Mouse (Mus musculus): ENCODE data around the gene Ccdc88a. TPM values are rescaled to one million over a fixed set of nuclear protein-coding genes. Genes with fewer than 3 reads are reported as not detected.
A peak's percentile ranks its signal among the peaks of the same experiment; 100 is the strongest.
"Not testable (repeated sequence)": the region's sequence is repeated elsewhere in the genome, so short reads cannot be mapped to it uniquely, and the experiment has no call there.

The Ccdc88a gene
- polyA plus RNA-seq, 1 experiment from 2014 or later, result 32.0 TPM

DNA sequence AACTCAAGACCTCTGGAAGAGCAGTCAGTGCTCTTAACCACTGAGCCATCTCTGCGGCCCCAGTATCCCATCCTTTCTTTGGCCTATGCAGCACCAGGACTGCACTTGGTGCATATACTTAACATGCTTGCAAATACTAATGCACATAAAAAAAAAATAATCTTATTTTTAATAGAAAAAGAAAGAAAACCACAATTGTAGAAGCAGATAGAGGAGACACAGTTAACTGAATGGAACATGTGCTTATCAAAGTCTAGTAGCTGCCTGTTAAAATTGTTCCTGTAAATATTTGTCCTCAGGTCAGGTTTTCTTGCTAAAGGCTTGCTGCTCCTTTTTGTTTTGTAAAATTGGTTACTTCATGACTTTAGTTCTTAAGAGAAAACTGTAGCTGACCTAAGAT is 164.7 kb downstream of the Ccdc88a start:
- no peaks in the 10 kb centered on the region for H3K27me3 ChIP-seq (replicated peaks)
- ATAC-seq (ENCODE audit: insufficient number of reproducible peaks, low FRiP score), result no peak
- H3K4me3 ChIP-seq, result no peak overlapping the region
- H3K4me2 ChIP-seq, result no peak overlapping the region
- no peaks in the 10 kb centered on the region for H3K9me3 ChIP-seq (replicated peaks)
- no peak overlapping the region for H3K9ac ChIP-seq
- H3K36me3 ChIP-seq, result peaks cover 66% of the 10 kb centered on the region
- 92% methylated on average over 1 of the region's 1 CpGs for WGBS
- no peak overlapping the region for H3K27ac ChIP-seq (ENCODE audit: poor library complexity, severe bottlenecking)
- H3K4me1 ChIP-seq (replicated peaks), result no peaks in the 10 kb centered on the region

DNA sequence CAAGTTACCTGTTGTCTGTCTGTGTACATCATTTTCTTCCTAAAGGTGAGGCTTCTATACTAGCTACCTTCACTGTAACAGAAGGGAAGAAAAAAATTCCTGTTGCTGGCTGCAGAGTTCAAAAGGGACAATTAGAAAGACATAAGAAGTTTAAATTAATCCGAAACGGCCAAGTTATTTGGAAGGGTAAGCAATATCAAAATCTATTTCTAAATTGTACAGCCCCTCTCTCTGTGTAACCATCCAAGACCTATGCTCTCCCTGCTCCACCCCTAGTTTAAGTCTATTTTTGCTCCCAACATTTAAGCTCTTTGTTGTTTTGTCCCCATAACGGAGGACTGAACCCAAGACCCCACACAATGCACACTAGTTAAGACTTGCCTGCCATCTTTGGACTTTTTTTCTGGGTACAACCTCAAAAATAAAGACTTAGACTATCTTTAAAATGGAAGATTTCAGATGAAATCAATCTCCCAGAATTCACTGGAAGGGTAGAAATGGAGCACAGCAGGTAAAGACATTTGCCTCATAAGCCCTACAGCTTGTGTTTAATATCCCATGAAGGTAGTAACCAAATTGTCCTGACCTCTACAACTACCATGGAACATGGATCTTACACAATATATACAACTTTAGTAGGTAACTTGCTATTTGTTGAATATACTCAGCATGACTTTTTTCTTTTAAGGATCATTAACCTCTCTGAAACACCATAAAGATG is 170.9 kb downstream of the Ccdc88a start:
- H3K27me3 ChIP-seq (replicated peaks), result no peaks in the 10 kb centered on the region
- H3K4me2 ChIP-seq, result no peak overlapping the region
- no peak overlapping the region for H3K9ac ChIP-seq
- no peak for ATAC-seq (ENCODE audit: insufficient number of reproducible peaks, low FRiP score)
- H3K9me3 ChIP-seq (replicated peaks), result no peaks in the 10 kb centered on the region
- 89% methylated on average over 3 of the region's 3 CpGs for WGBS
- H3K27ac ChIP-seq (ENCODE audit: poor library complexity, severe bottlenecking), result no peak overlapping the region
- H3K4me1 ChIP-seq (replicated peaks), result peaks cover 14% of the 10 kb centered on the region
- H3K4me3 ChIP-seq, result no peak overlapping the region
- H3K36me3 ChIP-seq, result peaks cover 53% of the 10 kb centered on the region

DNA sequence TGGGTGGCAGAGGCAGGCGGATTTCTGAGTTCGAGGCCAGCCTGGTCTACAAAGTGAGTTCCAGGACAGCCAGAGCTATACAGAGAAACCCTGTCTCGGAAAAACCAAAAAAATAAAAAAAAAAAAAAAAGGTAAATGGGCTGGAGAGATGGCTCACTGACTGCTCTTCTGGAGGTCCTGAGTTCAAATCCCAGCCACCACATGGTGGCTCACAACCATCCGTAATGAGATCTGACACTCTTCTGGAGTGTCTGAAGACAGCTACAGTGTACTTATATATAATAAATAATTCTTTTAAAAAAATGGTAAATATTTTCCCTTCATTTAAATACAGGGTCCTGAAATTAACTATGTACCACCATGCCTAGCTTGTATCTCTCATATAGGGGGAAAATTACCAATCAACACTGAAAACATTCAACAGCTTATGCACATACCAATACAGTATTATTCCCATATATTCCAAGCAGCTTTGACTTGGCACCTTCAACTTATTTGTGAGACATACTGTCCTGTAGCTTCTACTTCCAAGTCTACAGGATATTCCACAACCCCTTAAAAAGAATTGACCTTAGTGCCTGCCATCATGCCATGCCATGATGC is 171.8 kb downstream of the Ccdc88a start:
- H3K9ac ChIP-seq; H3K4me2 ChIP-seq; H3K27me3 ChIP-seq (replicated peaks); H3K27ac ChIP-seq (ENCODE audit: poor library complexity, severe bottlenecking); H3K4me3 ChIP-seq; H3K9me3 ChIP-seq (replicated peaks); ATAC-seq (ENCODE audit: insufficient number of reproducible peaks, low FRiP score): not testable (repeated sequence)
- Histone ChIP-seq H3K4me1 (replicated peaks) (peaks cover 14% of the 10 kb centered on the region), H3K36me3 (peaks cover 51% of the 10 kb centered on the region)
- WGBS, result 85% methylated on average over 4 of the region's 4 CpGs

DNA sequence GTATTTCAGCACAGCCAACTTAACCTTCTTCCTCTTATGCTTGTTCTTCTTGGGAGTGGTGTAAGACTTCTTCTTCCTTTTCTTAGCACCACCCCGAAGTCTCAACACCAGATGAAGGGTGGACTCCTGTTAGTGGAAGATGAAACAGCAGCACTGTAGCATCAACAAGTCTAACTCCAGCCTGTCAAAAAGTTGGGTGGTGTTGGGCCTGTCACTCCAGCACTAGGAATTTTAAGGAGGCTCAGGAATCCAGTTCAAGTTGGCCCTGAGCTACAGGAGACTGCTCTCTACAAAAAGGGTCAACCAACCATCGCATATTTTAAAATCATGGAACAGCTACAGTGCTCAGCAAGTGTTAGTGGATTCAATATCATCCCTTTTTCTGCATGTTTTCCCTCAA is 172.8 kb downstream of the Ccdc88a start:
- not testable (repeated sequence) for ATAC-seq (ENCODE audit: insufficient number of reproducible peaks, low FRiP score); H3K27me3 ChIP-seq (replicated peaks); H3K9me3 ChIP-seq (replicated peaks)
- Histone ChIP-seq H3K9ac (peak overlapping the region; percentile 87), H3K4me3 (peak overlapping the region; percentile 86; the same call in 1 of the 2 replicates), H3K4me2 (peak overlapping the region; percentile 82), H3K4me1 (replicated peaks) (peaks cover 14% of the 10 kb centered on the region), H3K27ac (ENCODE audit: poor library complexity, severe bottlenecking) (peak overlapping the region; percentile 27; the same call in 1 of the 2 replicates), H3K36me3 (peaks cover 44% of the 10 kb centered on the region)
- 82% methylated on average over 2 of the region's 2 CpGs for WGBS

DNA sequence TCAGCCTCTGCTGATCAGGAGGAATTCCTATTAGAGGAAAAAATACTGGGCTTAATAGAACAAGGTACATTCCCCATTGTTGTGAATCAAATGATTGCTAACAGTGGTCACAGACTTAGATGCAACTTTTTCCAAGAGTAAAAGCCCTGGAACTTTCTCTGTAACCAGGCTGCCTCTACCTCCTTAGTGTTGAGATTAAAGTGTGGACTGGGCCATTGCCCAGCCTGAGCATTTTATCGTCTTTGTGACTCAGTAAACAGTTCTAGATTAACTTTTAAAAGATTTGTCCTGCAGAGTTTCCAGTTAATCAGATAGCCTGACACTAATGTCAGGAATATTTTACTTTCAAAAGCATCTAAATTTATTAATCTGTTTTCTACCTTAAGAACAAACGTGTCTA is 173.3 kb downstream of the Ccdc88a start:
- H3K9me3 ChIP-seq (replicated peaks), result no peaks in the 10 kb centered on the region
- no peak for ATAC-seq (ENCODE audit: insufficient number of reproducible peaks, low FRiP score)
- H3K27me3 ChIP-seq (replicated peaks), result no peaks in the 10 kb centered on the region
- WGBS, result 14% methylated on average over 2 of the region's 2 CpGs
- H3K27ac ChIP-seq (ENCODE audit: poor library complexity, severe bottlenecking), result peak overlapping the region; percentile 27; the same call in 1 of the 2 replicates
- peaks cover 14% of the 10 kb centered on the region for H3K4me1 ChIP-seq (replicated peaks)
- H3K9ac ChIP-seq, result peak overlapping the region; percentile 87
- peak overlapping the region; percentile 82 for H3K4me2 ChIP-seq
- peak overlapping the region; percentile 86 for H3K4me3 ChIP-seq
- H3K36me3 ChIP-seq, result peaks cover 40% of the 10 kb centered on the region

- Histone ChIP-seq H3K36me3 (peaks cover 37% of the 10 kb centered on the region), H3K9ac (peak overlapping the region; percentile 87), H3K27me3 (replicated peaks) (no peaks in the 10 kb centered on the region), H3K27ac (ENCODE audit: poor library complexity, severe bottlenecking) (peak overlapping the region; percentile 73), H3K9me3 (replicated peaks) (no peaks in the 10 kb centered on the region), H3K4me2 (peak overlapping the region; percentile 82), H3K4me3 (peak overlapping the region; percentile 86), H3K4me1 (replicated peaks) (peaks cover 14% of the 10 kb centered on the region)
- WGBS, result under 1% methylated on average over 27 of the region's 27 CpGs
- ATAC-seq (ENCODE audit: insufficient number of reproducible peaks, low FRiP score), result peak; percentile 27; the same call in 1 of the 2 replicates
Observed at GRCm38 (mm10) chr11:29547249-29547751, 173.8 kb downstream of the Ccdc88a start.

DNA sequence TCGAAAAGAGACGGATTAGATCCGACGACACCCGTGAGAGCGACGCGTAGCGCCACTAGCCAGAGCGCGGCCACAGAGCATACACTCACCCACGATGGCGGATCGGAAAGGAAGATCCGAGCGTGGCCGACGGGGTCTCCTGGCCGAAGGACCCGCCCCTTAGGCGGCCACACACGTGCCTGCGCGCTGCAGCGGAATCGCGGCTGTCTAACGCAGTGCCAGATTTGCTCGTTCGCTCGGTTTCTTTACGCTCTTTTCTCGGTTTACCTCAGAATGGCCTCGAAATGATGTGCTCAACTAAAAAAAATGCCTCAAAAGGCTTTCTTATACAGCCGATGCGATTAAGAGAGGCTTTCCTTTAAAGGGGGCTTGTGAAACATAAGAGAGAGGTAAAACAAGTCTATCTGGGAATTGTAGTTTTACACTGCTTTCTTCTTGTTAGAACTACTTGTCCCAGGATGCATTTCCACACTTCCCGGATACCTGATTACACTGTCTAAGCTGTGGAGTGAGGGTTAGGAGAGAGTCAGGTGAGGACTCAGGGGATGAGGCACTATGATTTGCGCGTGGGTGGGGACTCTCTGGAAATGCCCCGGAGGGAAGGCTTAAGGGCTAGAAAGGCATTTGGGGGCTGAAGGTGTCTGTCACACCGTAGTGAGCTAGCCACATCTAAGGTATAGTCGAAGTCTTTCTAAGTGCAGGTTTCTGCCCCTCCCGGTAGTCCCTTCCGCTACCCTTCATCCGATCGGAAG is 174.5 kb downstream of the Ccdc88a start, which contains the start of the genes Clhc1 and Rps27a:
Gene Clhc1, plus strand, starts transcription at position 199 of the 752 bp plus-strand sequence.
Gene Rps27a, minus strand, starts transcription at position 358 of the 752 bp plus-strand sequence.
- H3K4me1 ChIP-seq (replicated peaks), result peaks cover 14% of the 10 kb centered on the region
- H3K27ac ChIP-seq (ENCODE audit: poor library complexity, severe bottlenecking), result peak within 1 kb of the TSS; percentile 73
- under 1% methylated on average over 46 of the region's 46 CpGs for WGBS
- H3K4me3 ChIP-seq, result peak within 1 kb of the TSS; percentile 86
- peaks cover 32% of the 10 kb centered on the region for H3K36me3 ChIP-seq
- peak within 1 kb of the TSS; percentile 82 for H3K4me2 ChIP-seq
- no peaks in the 10 kb centered on the region for H3K27me3 ChIP-seq (replicated peaks)
- peak within 1 kb of the TSS; percentile 87 for H3K9ac ChIP-seq
- ATAC-seq (ENCODE audit: insufficient number of reproducible peaks, low FRiP score), result peak; percentile 98
- H3K9me3 ChIP-seq (replicated peaks), result no peaks in the 10 kb centered on the region

DNA sequence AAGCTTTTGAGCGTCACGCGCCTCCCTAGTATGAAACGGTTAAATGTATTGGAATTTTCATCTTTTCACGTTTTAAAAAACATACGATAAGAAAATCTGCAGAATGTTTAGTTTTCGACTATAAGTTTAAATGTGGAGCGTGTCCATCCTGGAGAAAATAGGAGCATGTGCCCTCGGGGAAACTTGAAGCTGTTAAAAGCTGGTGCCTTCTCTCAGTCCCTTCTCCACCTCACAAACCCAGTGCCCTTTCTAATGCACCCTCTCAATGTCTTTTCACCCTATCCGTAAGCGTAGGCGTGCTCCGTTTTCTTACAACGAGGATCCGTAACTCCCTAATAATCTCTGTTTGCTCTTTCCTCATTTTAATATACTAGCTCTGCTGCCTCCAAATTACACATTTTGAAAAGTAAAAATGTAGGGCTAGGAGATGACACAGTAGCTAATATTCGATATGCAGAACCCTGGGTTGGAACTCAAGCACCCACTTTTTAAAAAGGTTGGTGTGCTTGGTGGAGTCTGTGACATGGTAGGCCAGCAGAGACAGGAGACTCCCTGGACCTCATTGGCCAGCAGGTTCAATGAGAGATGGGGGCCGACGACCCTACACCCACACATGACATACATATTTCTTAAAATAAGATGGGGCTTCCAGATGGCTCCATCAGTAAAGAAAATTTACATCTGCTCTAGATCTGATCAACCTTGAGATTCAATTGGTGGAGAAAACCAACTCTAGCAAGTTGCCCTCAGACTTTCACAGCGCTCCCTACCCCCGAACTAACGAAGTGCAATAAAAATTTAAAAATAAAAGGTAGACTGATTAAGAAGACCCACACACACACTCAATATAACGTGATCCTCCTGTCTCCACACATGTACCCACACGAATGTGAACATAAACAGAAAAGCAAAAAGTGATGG is 175.3 kb downstream of the Ccdc88a start:
- Histone ChIP-seq H3K4me3 (peak overlapping the region; percentile 86), H3K27me3 (replicated peaks) (no peaks in the 10 kb centered on the region)

GRCm38 (mm10) chr11:29549425-29549778 is 175.9 kb downstream of the Ccdc88a start:
- no peak overlapping the region for H3K4me3 ChIP-seq
- no peak overlapping the region for H3K4me2 ChIP-seq
- H3K4me1 ChIP-seq (replicated peaks), result peaks cover 14% of the 10 kb centered on the region
- H3K27ac ChIP-seq (ENCODE audit: poor library complexity, severe bottlenecking), result no peak overlapping the region
- no peaks in the 10 kb centered on the region for H3K9me3 ChIP-seq (replicated peaks)
- H3K9ac ChIP-seq, result no peak overlapping the region
- H3K36me3 ChIP-seq, result peaks cover 22% of the 10 kb centered on the region
- 93% methylated on average over 1 of the region's 1 CpGs for WGBS
- H3K27me3 ChIP-seq (replicated peaks), result no peaks in the 10 kb centered on the region
- ATAC-seq (ENCODE audit: insufficient number of reproducible peaks, low FRiP score), result no peak

More for the DNA sequence above, 175.3 kb downstream of the Ccdc88a start:
- Histone ChIP-seq H3K36me3 (peaks cover 28% of the 10 kb centered on the region), H3K4me2 (peak overlapping the region; percentile 82), H3K9ac (peak overlapping the region; percentile 78), H3K9me3 (replicated peaks) (no peaks in the 10 kb centered on the region), H3K27ac (ENCODE audit: poor library complexity, severe bottlenecking) (peak overlapping the region; percentile 73), H3K4me1 (replicated peaks) (peaks cover 14% of the 10 kb centered on the region)
- WGBS, result 25% methylated on average over 23 of the region's 23 CpGs
- no peak for ATAC-seq (ENCODE audit: insufficient number of reproducible peaks, low FRiP score)

Data from heart, embryonic 12.5 days (tissue).